Mouse (Mus musculus) heart, postnatal 0 days (tissue): Measurements from ENCODE around the gene Kat14.

Experiments used
- CTCF ChIP-seq: IDR thresholded peaks from 2 replicates; pipeline ENCODE4 v1.5.1; 2016; ENCODE audit warnings: antibody characterized with exemption, control low read depth, low read depth
- EP300 ChIP-seq: IDR thresholded peaks from 2 replicates; pipeline ENCODE4 v1.6.1; 2016; ENCODE audit warnings: antibody characterized with exemption, low read depth

DNA sequence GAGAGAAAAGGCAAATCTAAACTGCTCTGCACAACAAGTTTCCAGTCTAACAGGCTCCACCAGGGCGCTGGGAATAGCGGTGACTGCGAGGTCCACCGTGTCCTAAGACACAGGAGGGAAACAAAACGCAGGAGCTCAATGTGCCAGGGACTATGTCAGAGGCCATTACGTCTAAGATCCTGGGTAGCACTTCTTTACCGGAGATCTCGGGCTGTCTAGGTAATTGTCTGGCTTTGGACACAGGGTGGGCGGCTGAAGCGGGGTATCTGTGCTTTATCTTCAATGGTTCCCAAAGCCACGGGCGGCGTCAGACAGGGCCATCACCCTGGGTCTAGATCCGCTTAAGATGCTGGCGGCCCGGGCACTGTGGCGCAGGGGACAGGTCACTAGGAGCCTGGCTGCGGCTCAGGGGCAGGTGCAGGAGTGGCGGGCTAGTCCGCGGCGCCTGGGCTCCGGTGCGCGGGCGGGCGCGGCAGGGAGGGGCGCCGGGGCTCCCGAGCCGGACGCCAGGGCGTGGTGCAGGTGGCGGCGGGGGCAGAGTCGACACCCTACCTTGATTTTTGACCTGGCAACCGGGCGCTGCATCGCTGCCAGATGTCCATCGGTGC lies 38.3 kb upstream of the Kat14 start:
- TF ChIP-seq CTCF: no peak
- no peak for TF ChIP-seq EP300
